Mouse (Mus musculus): Measurements from ENCODE around the gene Faah.

Gene Faah

GRCm38 (mm10) chr4:116017902-116018746 is at the start of gene Faah:
Gene Faah (minus strand): TSS chr4:116017926.
- no peak for DNase-seq (ENCODE audit: low read depth, low spot score)

GRCm38 (mm10) chr4:116063855-116064254 is 46.1 kb upstream of the Faah start:
- no peak for DNase-seq (ENCODE audit: low read depth, low spot score)

- no peak for DNase-seq (ENCODE audit: low read depth, low spot score)
Observed at GRCm38 (mm10) chr4:116059012-116059726, 41.4 kb upstream of the Faah start.

- DNase-seq (ENCODE audit: low read depth, low spot score): no peak
Observed at GRCm38 (mm10) chr4:116057559-116057958, 39.8 kb upstream of the Faah start.

- DNase-seq (ENCODE audit: low read depth, low spot score): peak; percentile 86
Observed at GRCm38 (mm10) chr4:116053399-116053961, 35.8 kb upstream of the Faah start, which contains the start of gene Nsun4. Gene Nsun4 (minus strand): TSS chr4:116053876.

- no peak for DNase-seq (ENCODE audit: low read depth, low spot score)
Observed at GRCm38 (mm10) chr4:116052526-116053293, 35.0 kb upstream of the Faah start.

- DNase-seq (ENCODE audit: low read depth, low spot score): no peak
Observed at GRCm38 (mm10) chr4:116049211-116049610, 31.5 kb upstream of the Faah start.

- DNase-seq (ENCODE audit: low read depth, low spot score): no peak
Observed at GRCm38 (mm10) chr4:116048130-116048920, 30.6 kb upstream of the Faah start.

- DNase-seq (ENCODE audit: low read depth, low spot score): no peak
Observed at GRCm38 (mm10) chr4:116047681-116048080, 30.0 kb upstream of the Faah start.

- no peak for DNase-seq (ENCODE audit: low read depth, low spot score)
Observed at GRCm38 (mm10) chr4:116046604-116047003, 28.9 kb upstream of the Faah start.

- no peak for DNase-seq (ENCODE audit: low read depth, low spot score)
Observed at GRCm38 (mm10) chr4:116042186-116042585, 24.5 kb upstream of the Faah start.

GRCm38 (mm10) chr4:116040466-116040865 is 22.7 kb upstream of the Faah start:
- DNase-seq (ENCODE audit: low read depth, low spot score): no peak

GRCm38 (mm10) chr4:116033374-116033773 is 15.6 kb upstream of the Faah start:
- no peak for DNase-seq (ENCODE audit: low read depth, low spot score)

GRCm38 (mm10) chr4:116032906-116033305 is 15.2 kb upstream of the Faah start:
- no peak for DNase-seq (ENCODE audit: low read depth, low spot score)

GRCm38 (mm10) chr4:116017300-116017901 is 325 bp downstream of the Faah start:
- DNase-seq (ENCODE audit: low read depth, low spot score): no peak

GRCm38 (mm10) chr4:116016862-116017299 is 845 bp downstream of the Faah start:
- DNase-seq (ENCODE audit: low read depth, low spot score): no peak

- no peak for DNase-seq (ENCODE audit: low read depth, low spot score)
Observed at GRCm38 (mm10) chr4:116016396-116016795, 1.3 kb downstream of the Faah start.

GRCm38 (mm10) chr4:116015996-116016395 is 1.7 kb downstream of the Faah start:
- DNase-seq (ENCODE audit: low read depth, low spot score): no peak

GRCm38 (mm10) chr4:116015502-116015901 is 2.2 kb downstream of the Faah start:
- no peak for DNase-seq (ENCODE audit: low read depth, low spot score)

- no peak for DNase-seq (ENCODE audit: low read depth, low spot score)
Observed at GRCm38 (mm10) chr4:116010186-116010585, 7.5 kb downstream of the Faah start.
